Mouse (Mus musculus) cerebellum, adult 2 months (tissue): ENCODE data around the gene Ccdc88c. TPM values are rescaled to one million over a fixed set of nuclear protein-coding genes. Genes with fewer than 3 reads are reported as not detected.

ENCODE experiments used
- DNase-seq, 2 experiments: peaks; one replicate each; pipeline ENCODE4 v3.0.0; 2021
- H3K27ac ChIP-seq: fragments of 200-500 bp; 2 replicates; pipeline ENCODE4 v1.5.1; 2012; ENCODE audit warnings: low read length, control low read depth, inconsistent platforms; ENCODE audit not compliant: insufficient read depth
- H3K27me3 ChIP-seq: fragments of 200-500 bp; 2 replicates; pipeline ENCODE4 v1.6.1; 2012; ENCODE audit warnings: inconsistent platforms, mild to moderate bottlenecking, low read length, moderate library complexity; ENCODE audit not compliant: control insufficient read depth, insufficient read depth
- H3K4me1 ChIP-seq: fragments of 200-500 bp; 2 replicates; pipeline ENCODE4 v1.6.1; 2011; ENCODE audit warnings: low read length; ENCODE audit not compliant: control insufficient read depth, insufficient read depth
- H3K4me3 ChIP-seq: fragments of 200-500 bp; replicated peaks from 2 replicates; pipeline ENCODE3; 2011; ENCODE audit warnings: mild to moderate bottlenecking, low read depth, low read length, control low read depth; ENCODE audit not compliant: insufficient read depth
- CTCF ChIP-seq: fragments of 200-500 bp; IDR thresholded peaks from 2 replicates; pipeline ENCODE4 v1.5.1; 2011; ENCODE audit warnings: low read depth, mild to moderate bottlenecking, control low read depth, low read length, moderate library complexity, borderline replicate concordance; ENCODE audit not compliant: insufficient read depth
- POLR2A ChIP-seq: fragments of 200-500 bp; IDR thresholded peaks from 2 replicates; pipeline ENCODE4 v1.6.1; 2011; ENCODE audit warnings: low read length, control low read depth, borderline replicate concordance; ENCODE audit not compliant: insufficient read depth
- WGBS: fragments of 180-500 bp; shearing (Covaris S2); methylation state at CpG from one replicate; pipeline ENCODE4 v1.1.7; 2018; 5-methylcytosine and 5-hydroxymethylcytosine counted together
- polyA plus RNA-seq: library from polyadenylated mRNA; depleted of rRNA; stranded (reverse); fragments of >200 nt; gene quantifications from 2 replicates; pipeline ENCODE4 v1.2.3, GENCODE M21; 2012

The Ccdc88c gene
- polyA plus RNA-seq, 1 experiment: 9.0 TPM

- no peak overlapping the region for H3K27ac ChIP-seq
- 55% methylated on average over 8 of the region's 8 CpGs for WGBS
- H3K4me3 ChIP-seq: no peak overlapping the region
- H3K4me1 ChIP-seq: no peaks in the 10 kb centered on the region
- TF ChIP-seq POLR2A (no peak), CTCF (no peak)
- no peaks in the 10 kb centered on the region for H3K27me3 ChIP-seq
- no peak for DNase-seq
These were observed 46.6 kb downstream of the Ccdc88c start for GRCm38 (mm10) chr12:100982217-100982616.

GRCm38 (mm10) chr12:100980551-100981008 is 48.3 kb downstream of the Ccdc88c start:
- H3K27me3 ChIP-seq: no peaks in the 10 kb centered on the region
- H3K4me1 ChIP-seq: no peaks in the 10 kb centered on the region
- no peak overlapping the region for H3K27ac ChIP-seq
- TF ChIP-seq POLR2A (no peak), CTCF (no peak)
- 56% methylated on average over 9 of the region's 9 CpGs for WGBS
- no peak overlapping the region for H3K4me3 ChIP-seq
- DNase-seq: no peak

- WGBS: 77% methylated on average over 5 of the region's 5 CpGs
- Histone ChIP-seq H3K27me3 (no peaks in the 10 kb centered on the region), H3K4me1 (no peaks in the 10 kb centered on the region), H3K4me3 (no peak overlapping the region), H3K27ac (no peak overlapping the region)
- TF ChIP-seq POLR2A (no peak), CTCF (no peak)
- no peak for DNase-seq
These were observed 49.2 kb downstream of the Ccdc88c start for GRCm38 (mm10) chr12:100979616-100980015.

- H3K27ac ChIP-seq: no peak overlapping the region
These were observed 50.7 kb downstream of the Ccdc88c start for GRCm38 (mm10) chr12:100977958-100978725.

GRCm38 (mm10) chr12:100977551-100977950 is 51.3 kb downstream of the Ccdc88c start:
- H3K27ac ChIP-seq: no peak overlapping the region
- no peak overlapping the region for H3K4me3 ChIP-seq
- H3K27me3 ChIP-seq: no peaks in the 10 kb centered on the region
- no peak for TF ChIP-seq CTCF
- no peak for TF ChIP-seq POLR2A
- H3K4me1 ChIP-seq: no peaks in the 10 kb centered on the region
- no peak for DNase-seq

More at GRCm38 (mm10) chr12:100977958-100978725, 50.7 kb downstream of the Ccdc88c start:
- DNase-seq: no peak
- Histone ChIP-seq H3K4me1 (no peaks in the 10 kb centered on the region), H3K4me3 (no peak overlapping the region), H3K27me3 (no peaks in the 10 kb centered on the region)
- 72% methylated on average over 15 of the region's 15 CpGs for WGBS
- TF ChIP-seq POLR2A (no peak), CTCF (no peak)

- H3K4me1 ChIP-seq: no peaks in the 10 kb centered on the region
- WGBS: 80% methylated on average over 7 of the region's 7 CpGs
These were observed 59.0 kb downstream of the Ccdc88c start for GRCm38 (mm10) chr12:100969808-100970207.

GRCm38 (mm10) chr12:100967383-100967782 is 61.5 kb downstream of the Ccdc88c start:
- Histone ChIP-seq H3K27me3 (no peaks in the 10 kb centered on the region), H3K4me3 (no peak overlapping the region), H3K27ac (no peak overlapping the region), H3K4me1 (no peaks in the 10 kb centered on the region)
- 91% methylated on average over 12 of the region's 12 CpGs for WGBS
- no peak for TF ChIP-seq POLR2A
- no peak for TF ChIP-seq CTCF
- no peak for DNase-seq

More at GRCm38 (mm10) chr12:100969808-100970207, 59.0 kb downstream of the Ccdc88c start:
- Histone ChIP-seq H3K4me3 (no peak overlapping the region), H3K27ac (no peak overlapping the region), H3K27me3 (no peaks in the 10 kb centered on the region)
- TF ChIP-seq POLR2A (no peak), CTCF (no peak)
- DNase-seq: no peak

- TF ChIP-seq POLR2A (no peak), CTCF (no peak)
- Histone ChIP-seq H3K4me1 (no peaks in the 10 kb centered on the region), H3K27ac (no peak overlapping the region), H3K4me3 (no peak overlapping the region), H3K27me3 (no peaks in the 10 kb centered on the region)
- no peak for DNase-seq
- 52% methylated on average over 9 of the region's 9 CpGs for whole genome bisulfite sequencing
These were observed 62.6 kb downstream of the Ccdc88c start for GRCm38 (mm10) chr12:100966253-100966652.
